Mouse (Mus musculus) midbrain, embryonic 16.5 days (tissue): ENCODE measurements around the gene Selenoi. TPM values are rescaled to one million over a fixed set of nuclear protein-coding genes. Genes with fewer than 3 reads are reported as not detected.

Experiments
- ATAC-seq: fragments of 200-750 bp; cut with Nextera tagmentation; 2 replicates; pipeline ENCODE4 v1.8.0; 2017; ENCODE audit warnings: moderate TSS enrichment
- H3K27ac ChIP-seq: fragments of 300-500 bp; sonication (generic); 2 replicates; pipeline ENCODE4 v1.5.1; 2014; ENCODE audit warnings: mild to moderate bottlenecking, low read length, mixed read lengths
- H3K27me3 ChIP-seq: fragments of 300-500 bp; sonication (generic); 2 replicates; pipeline ENCODE4 v1.6.1; 2014; ENCODE audit warnings: low read depth, low read length, mixed read lengths; ENCODE audit not compliant: control insufficient read depth, insufficient read depth
- H3K36me3 ChIP-seq: fragments of 300-500 bp; sonication (generic); 2 replicates; pipeline ENCODE4 v1.6.1; 2014; ENCODE audit warnings: mild to moderate bottlenecking, low read length, moderate library complexity, mixed read lengths; ENCODE audit not compliant: control insufficient read depth, insufficient read depth
- H3K4me1 ChIP-seq: fragments of 300-500 bp; sonication (generic); 2 replicates; pipeline ENCODE4 v1.6.1; 2014; ENCODE audit warnings: mild to moderate bottlenecking, low read length, mixed read lengths; ENCODE audit not compliant: control insufficient read depth, insufficient read depth
- H3K4me2 ChIP-seq: fragments of 300-500 bp; sonication (generic); 2 replicates; pipeline ENCODE4 v1.6.1; 2014; ENCODE audit warnings: mild to moderate bottlenecking, low read length, mixed read lengths
- H3K4me3 ChIP-seq: fragments of 300-500 bp; sonication (generic); 2 replicates; pipeline ENCODE4 v1.5.1; 2014; ENCODE audit warnings: low read depth, mild to moderate bottlenecking, low read length, moderate library complexity, mixed read lengths
- H3K9ac ChIP-seq: fragments of 300-500 bp; sonication (generic); 2 replicates; pipeline ENCODE4 v1.6.1; 2014; ENCODE audit warnings: low read depth, low read length, mixed read lengths
- H3K9me3 ChIP-seq: fragments of 300-500 bp; sonication (generic); replicated peaks from 2 replicates; pipeline ENCODE4 v1.6.1; 2014; ENCODE audit warnings: mild to moderate bottlenecking, low read length, mixed read lengths; ENCODE audit not compliant: control insufficient read depth, poor library complexity, severe bottlenecking
- WGBS: fragments of 180-500 bp; shearing (Covaris S2); extraction: QIAGEN DNeasy Blood & Tissue Kit; methylation state at CpG from one replicate; pipeline ENCODE4 v1.1.7; 2014; 5-methylcytosine and 5-hydroxymethylcytosine counted together
- polyA plus RNA-seq: library from polyadenylated mRNA; unstranded; fragments of >200 nt; fragmentation: Nextera tagmentation; extraction: Ambion mirVana; gene quantifications from 2 replicates; pipeline ENCODE4 v1.2.1, GENCODE M21; 2015

Selenoi gene
- polyA plus RNA-seq, 1 experiment from 2014 or later = 32.5 TPM

DNA sequence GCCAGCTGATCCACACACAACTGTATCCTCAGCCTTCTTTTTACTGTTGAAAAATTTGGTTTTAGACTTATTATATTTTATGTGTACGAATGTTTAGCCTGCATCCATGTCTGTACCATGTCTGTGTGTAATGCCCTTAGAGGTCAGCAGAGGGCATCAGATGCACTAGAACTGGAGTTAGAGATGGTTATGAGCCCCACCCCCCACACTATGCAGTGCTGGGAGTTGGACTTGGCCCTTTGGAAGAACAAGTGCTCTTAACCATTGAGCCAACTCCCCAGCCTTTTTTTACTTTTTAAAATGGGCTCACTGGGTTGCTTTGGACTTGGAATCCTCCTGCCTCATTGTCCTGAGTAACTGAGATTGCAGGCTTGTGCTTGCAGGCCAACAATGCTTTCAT is 15.3 kb downstream of the Selenoi start:
- 93% methylated on average over 1 of the region's 1 CpGs for WGBS
- no peak overlapping the region for H3K4me2 ChIP-seq
- H3K4me1 ChIP-seq = peaks cover 11% of the 10 kb centered on the region

DNA sequence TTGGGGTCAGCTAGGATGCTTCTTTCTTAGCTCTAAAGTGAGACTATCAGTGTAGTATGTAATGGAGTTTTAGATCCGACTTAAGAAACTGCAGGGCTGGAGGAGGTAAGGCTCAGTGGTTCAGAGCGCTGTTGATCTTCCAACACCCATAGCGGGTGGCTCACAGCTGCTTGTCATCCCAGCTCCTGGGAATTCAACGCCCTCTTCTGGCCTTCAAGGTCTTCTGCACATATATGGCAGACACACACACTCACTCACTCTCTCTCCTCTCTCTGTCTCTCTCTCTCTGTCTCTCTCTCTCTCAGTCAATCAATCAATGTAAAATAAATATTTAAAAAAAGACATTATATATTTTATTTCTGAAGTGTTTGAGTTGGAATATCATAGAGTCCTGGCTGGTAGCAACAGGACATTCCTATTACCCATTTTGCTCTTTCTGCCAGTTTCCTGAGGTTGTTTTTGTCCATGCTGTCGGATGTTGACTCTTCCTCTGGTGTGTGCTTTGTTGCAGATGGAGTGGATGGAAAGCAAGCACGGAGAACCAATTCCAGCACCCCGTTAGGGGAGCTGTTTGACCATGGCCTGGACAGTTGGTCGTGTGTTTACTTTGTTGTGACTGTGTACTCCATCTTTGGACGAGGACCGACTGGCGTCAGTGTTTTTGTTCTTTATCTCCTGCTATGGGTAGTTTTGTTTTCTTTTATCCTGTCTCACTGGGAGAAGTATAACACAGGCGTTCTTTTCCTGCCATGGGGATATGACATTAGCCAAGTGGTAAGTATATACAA is 23.4 kb downstream of the Selenoi start:
- H3K4me2 ChIP-seq = no peak overlapping the region
- H3K27ac ChIP-seq = no peak overlapping the region
- no peak overlapping the region for H3K9ac ChIP-seq
- peaks cover 22% of the 10 kb centered on the region for H3K36me3 ChIP-seq
- no peaks in the 10 kb centered on the region for H3K4me1 ChIP-seq
- H3K4me3 ChIP-seq = no peak overlapping the region
- H3K27me3 ChIP-seq = no peaks in the 10 kb centered on the region
- H3K9me3 ChIP-seq = no peaks in the 10 kb centered on the region
- no peak for ATAC-seq
- WGBS = 90% methylated on average over 12 of the region's 12 CpGs

More for the DNA sequence above, 15.3 kb downstream of the Selenoi start:
- H3K9ac ChIP-seq = no peak overlapping the region
- ATAC-seq = no peak
- H3K4me3 ChIP-seq = no peak overlapping the region
- H3K9me3 ChIP-seq = no peaks in the 10 kb centered on the region
- no peak overlapping the region for H3K27ac ChIP-seq
- H3K36me3 ChIP-seq = no peaks in the 10 kb centered on the region
- no peaks in the 10 kb centered on the region for H3K27me3 ChIP-seq

DNA sequence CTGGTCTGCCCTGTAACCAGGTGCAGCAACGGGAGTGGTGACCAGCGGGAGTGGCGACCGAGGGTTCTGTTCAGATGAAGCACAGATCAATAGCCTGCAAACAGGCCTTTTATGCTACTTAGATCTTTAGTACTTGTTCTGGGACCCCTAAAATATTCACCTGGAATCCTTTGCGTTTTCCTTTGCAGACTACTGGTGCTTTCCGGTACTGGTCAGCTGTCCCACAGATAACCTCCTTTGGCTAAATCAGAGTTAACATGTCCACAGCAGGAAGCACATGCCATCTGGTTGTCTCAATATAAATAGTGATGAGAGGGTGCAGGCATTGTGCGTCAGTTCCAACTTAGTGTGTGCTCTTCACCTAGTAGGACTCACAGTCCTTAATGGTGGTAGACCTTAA is 26.4 kb downstream of the Selenoi start:
- H3K9me3 ChIP-seq = no peaks in the 10 kb centered on the region
- 93% methylated on average over 7 of the region's 7 CpGs for WGBS
- peaks cover 19% of the 10 kb centered on the region for H3K36me3 ChIP-seq
- H3K4me2 ChIP-seq = no peak overlapping the region
- H3K4me3 ChIP-seq = no peak overlapping the region
- H3K27ac ChIP-seq = no peak overlapping the region
- H3K27me3 ChIP-seq = no peaks in the 10 kb centered on the region
- no peaks in the 10 kb centered on the region for H3K4me1 ChIP-seq
- no peak for ATAC-seq
- no peak overlapping the region for H3K9ac ChIP-seq

DNA sequence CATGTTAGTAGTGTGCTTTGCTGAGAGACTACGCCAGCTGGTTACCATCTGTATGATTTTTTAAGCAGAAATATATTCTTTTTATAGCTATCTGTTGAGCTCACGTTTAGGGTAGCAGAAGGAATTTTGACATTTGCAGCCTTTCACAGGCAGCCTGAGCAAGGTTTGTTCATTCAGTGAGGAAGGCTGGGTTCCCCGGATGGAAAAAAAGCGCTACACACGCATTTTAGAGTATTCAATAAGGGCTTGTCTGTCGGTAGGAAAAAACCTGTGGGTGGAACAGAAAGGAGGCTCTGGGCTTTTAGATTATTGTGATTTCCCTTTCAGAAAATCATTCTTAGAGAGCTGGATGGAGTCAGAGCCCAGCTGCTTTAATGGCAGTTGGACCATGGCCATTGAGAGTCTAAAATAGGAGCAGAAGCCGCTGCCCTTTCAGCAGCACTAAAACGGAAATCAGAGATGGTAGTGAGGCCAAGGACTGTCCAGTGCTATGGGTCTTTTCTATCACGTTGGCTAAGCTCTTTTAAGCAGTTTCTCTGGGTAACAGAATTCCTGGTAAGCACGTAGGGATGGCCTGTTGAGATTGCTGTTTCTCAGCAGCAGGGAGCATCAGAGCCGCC is 38.3 kb downstream of the Selenoi start:
- no peak for ATAC-seq
- no peak overlapping the region for H3K4me3 ChIP-seq
- H3K9me3 ChIP-seq = no peaks in the 10 kb centered on the region
- peaks cover 7% of the 10 kb centered on the region for H3K36me3 ChIP-seq
- H3K4me2 ChIP-seq = no peak overlapping the region
- H3K27ac ChIP-seq = no peak overlapping the region; the same call in 1 of the 2 replicates
- H3K4me1 ChIP-seq = no peaks in the 10 kb centered on the region
- no peak overlapping the region for H3K9ac ChIP-seq
- 67% methylated on average over 11 of the region's 11 CpGs for WGBS
- no peaks in the 10 kb centered on the region for H3K27me3 ChIP-seq

DNA sequence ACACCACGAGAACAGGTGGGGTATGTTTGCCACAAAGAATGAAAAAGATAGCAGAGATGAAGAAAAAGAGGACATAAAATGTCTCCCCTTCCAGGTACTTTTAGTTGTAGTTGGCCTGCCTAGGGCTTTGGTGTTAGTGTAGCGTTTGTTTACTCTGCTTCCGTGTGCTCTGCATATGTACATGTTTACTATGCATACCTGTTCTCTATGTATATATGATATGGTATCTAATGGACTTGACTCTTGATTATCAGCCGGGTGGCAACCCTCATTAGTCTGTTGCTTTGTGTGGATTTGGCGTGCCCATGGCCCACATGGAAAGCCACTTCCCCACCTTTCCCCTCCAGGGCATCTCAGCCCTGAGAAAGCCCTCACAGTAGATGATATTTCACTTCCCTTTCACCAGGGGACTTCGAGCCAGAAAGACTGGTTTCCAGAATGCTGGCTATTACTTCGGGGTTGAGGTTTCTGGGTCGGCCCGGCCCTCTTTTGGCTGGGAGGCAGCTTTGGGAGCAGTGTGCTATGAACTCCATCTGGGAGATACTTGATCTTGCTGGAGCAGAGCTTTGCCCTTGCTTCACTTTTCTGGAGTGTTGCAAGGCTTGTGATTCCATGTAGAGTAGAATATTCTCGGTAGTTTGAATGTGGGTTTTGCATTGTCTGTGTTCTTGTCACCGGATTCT is 39.4 kb downstream of the Selenoi start:
- Histone ChIP-seq H3K36me3 (peaks cover 4% of the 10 kb centered on the region; the same call in 1 of the 2 replicates), H3K4me3 (no peak overlapping the region), H3K4me2 (no peak overlapping the region), H3K27ac (no peak overlapping the region), H3K27me3 (no peaks in the 10 kb centered on the region), H3K9ac (no peak overlapping the region), H3K4me1 (no peaks in the 10 kb centered on the region), H3K9me3 (no peaks in the 10 kb centered on the region)
- ATAC-seq = no peak
- WGBS = 91% methylated on average over 11 of the region's 11 CpGs

DNA sequence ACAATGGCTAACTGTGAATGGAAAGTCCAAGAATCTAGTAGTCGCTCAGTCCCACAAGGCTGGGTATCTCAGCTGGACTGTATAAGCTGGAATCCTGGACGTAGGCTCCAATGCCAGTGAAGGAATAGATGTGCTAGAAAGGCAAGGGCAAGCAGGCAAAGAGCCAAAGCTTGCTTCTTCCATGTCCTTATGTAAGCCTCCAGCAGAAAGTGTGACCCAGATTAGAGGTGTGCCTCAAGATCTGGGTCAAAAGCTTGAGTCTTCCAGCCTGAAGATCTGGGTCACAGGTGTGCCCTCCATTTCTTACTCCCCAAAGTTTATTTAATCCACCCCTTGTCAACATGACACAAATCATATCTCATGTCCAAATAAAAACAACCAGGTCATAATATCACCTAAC is 44.0 kb downstream of the Selenoi start:
- Histone ChIP-seq H3K4me1 (peaks cover 7% of the 10 kb centered on the region), H3K27me3 (no peaks in the 10 kb centered on the region), H3K9ac (no peak overlapping the region), H3K9me3 (no peaks in the 10 kb centered on the region), H3K27ac (no peak overlapping the region), H3K36me3 (no peaks in the 10 kb centered on the region), H3K4me3 (no peak overlapping the region), H3K4me2 (no peak overlapping the region)
- 92% methylated on average over 2 of the region's 2 CpGs for WGBS
- ATAC-seq = no peak

DNA sequence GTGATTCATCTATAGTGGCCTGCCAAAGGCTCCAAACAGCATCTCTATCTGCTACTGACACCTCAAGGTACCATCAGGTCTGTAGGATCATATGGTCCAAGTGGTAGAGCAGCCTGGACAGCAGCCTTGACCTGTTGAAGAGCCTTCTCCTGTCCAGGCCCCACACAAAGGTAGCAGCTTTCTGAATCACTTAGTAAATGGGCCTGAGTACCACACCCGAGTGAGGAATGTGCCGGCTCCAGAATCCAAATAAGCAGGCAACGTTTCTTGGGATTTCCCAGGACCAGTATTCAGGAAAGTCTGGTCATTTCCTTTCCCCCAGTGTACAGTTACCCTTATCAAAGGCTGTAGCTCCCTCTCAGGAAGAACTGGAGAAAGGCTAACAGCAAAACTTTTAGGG is 46.6 kb downstream of the Selenoi start:
- Histone ChIP-seq H3K9ac (no peak overlapping the region), H3K4me3 (no peak overlapping the region), H3K36me3 (no peaks in the 10 kb centered on the region), H3K27me3 (no peaks in the 10 kb centered on the region), H3K4me2 (no peak overlapping the region), H3K9me3 (no peaks in the 10 kb centered on the region), H3K27ac (no peak overlapping the region), H3K4me1 (peaks cover 10% of the 10 kb centered on the region)
- WGBS = 92% methylated on average over 3 of the region's 3 CpGs
- ATAC-seq = no peak

DNA sequence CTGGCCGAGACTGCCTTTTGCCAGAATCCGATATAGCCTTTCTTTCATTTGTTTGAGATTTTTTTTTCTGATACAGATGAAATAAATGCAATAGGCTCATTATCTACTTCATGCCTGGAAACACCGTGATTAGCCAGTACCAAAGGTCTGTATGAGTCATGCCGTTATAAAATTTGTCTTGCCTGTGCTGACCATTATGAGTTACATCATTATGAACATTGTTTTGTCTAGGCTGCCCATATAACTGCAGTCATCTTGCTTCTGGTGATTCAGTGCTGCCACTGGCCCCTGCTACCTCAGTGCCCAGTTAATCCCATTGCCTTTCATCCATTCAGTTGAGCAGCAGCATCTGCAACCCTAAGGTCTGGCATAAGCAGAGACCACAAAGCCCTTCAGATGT is 47.1 kb downstream of the Selenoi start:
- H3K9ac ChIP-seq = no peak overlapping the region
- H3K4me3 ChIP-seq = no peak overlapping the region
- no peak for ATAC-seq
- no peaks in the 10 kb centered on the region for H3K36me3 ChIP-seq
- no peak overlapping the region for H3K4me2 ChIP-seq
- H3K9me3 ChIP-seq = no peaks in the 10 kb centered on the region
- peaks cover 10% of the 10 kb centered on the region for H3K4me1 ChIP-seq
- no peaks in the 10 kb centered on the region for H3K27me3 ChIP-seq
- WGBS = 90% methylated on average over 4 of the region's 4 CpGs
- no peak overlapping the region for H3K27ac ChIP-seq

DNA sequence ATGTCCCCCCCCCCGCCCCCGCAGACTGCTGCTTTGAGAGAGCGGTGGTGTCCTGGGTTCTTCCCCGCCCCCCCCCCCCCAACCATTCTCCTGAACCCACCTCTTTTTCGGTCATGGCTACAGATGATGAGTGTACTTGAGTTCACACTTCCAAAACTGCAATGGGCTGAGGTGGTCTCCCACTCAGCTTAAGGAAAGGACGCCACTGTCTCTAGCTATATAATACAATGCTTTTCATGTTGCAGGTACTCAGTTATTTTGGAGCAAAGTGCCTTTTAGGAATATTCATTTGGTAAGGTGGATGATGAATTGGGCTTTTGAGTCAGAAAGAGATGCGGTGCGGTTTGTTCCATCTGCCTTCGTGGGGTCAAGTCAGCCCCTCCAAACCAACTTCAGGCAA is 48.5 kb downstream of the Selenoi start:
- Histone ChIP-seq H3K4me2 (peak overlapping the region; percentile 74), H3K36me3 (no peaks in the 10 kb centered on the region), H3K9me3 (peaks cover 4% of the 10 kb centered on the region; the same call in 1 of the 2 replicates), H3K27me3 (no peaks in the 10 kb centered on the region), H3K4me1 (peaks cover 10% of the 10 kb centered on the region), H3K4me3 (peak overlapping the region; percentile 61), H3K9ac (peak overlapping the region; percentile 76), H3K27ac (peak overlapping the region; percentile 76)
- WGBS = 36% methylated on average over 9 of the region's 9 CpGs
- no peak for ATAC-seq
